Mouse (Mus musculus) stomach, postnatal 0 days (tissue): ENCODE measurements around the gene Myo5a.

Source experiments
- CTCF ChIP-seq: IDR thresholded peaks from 2 replicates; pipeline ENCODE4 v1.5.1; 2016; ENCODE audit warnings: antibody characterized with exemption, low read depth, mild to moderate bottlenecking, moderate library complexity
- EP300 ChIP-seq: optimal IDR thresholded peaks from 2 replicates; pipeline ENCODE3; 2016; ENCODE audit warnings: antibody characterized with exemption

DNA sequence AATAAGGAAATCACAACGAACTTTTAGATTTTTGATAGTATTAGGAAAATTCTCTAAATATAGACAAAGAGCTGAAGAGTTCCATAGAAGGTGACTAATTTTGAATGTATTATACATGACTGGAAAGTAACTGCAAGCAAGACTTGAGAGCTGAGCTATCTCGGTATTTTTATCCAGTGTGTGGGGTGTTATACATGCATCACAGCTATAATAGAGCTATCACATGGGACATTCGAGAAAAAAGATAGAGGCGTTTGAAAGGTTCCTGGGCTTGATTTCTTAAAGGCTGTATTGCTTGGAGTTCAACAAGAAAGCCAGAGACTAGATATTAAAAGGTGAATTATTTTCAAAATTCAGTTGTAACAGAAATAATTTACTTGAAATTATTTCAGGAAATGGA, 19.0 kb upstream of the Myo5a start:
- TF ChIP-seq CTCF = no peak
- TF ChIP-seq EP300 = no peak
